In genomic region chr12:100241911-100242796, GRCm38 (mm10) we compare ENCODE assay signal across 9 mouse cellular contexts. TPM values are rescaled to one million over a fixed set of nuclear protein-coding genes. Genes with fewer than 3 reads are reported as not detected.
DNase-seq lines count a peak whose midpoint lies in the region; ATAC-seq and TF ChIP-seq lines count a peak whose summit lies in the region.
"Had no signal": no experiment of that assay in that cellular context is flagged by ENCODE, and none has a peak within 500 bp of the region (broad histone marks: within the 10 kb centered on the region; RNA-seq: fewer than 3 reads in every experiment).

No protein-coding gene starts in this region.

- no peaks in the 10 kb centered on the region for H3K36me3 ChIP-seq in forebrain, embryonic 12.5 days (replicated peaks)
- no peaks in the 10 kb centered on the region for H3K36me3 ChIP-seq in heart, postnatal 0 days (replicated peaks; ENCODE audit: control insufficient read depth, insufficient read depth, low read length)
- H3K36me3 ChIP-seq in liver, embryonic 13.5 days: no peaks in the 10 kb centered on the region

- no peaks in the 10 kb centered on the region for H3K9me3 ChIP-seq in forebrain, embryonic 12.5 days
- no peaks in the 10 kb centered on the region for H3K9me3 ChIP-seq in heart, postnatal 0 days (replicated peaks; ENCODE audit: control insufficient read depth, low read length)
- H3K9me3 ChIP-seq in liver, embryonic 13.5 days (replicated peaks): no peaks in the 10 kb centered on the region

- H3K27ac ChIP-seq in forebrain, embryonic 12.5 days: peak overlapping the region; percentile 85
- no peak overlapping the region for H3K27ac ChIP-seq in heart, postnatal 0 days (ENCODE audit: low read depth)
- H3K27ac ChIP-seq in liver, embryonic 13.5 days: no peak overlapping the region

- DNase-seq in 3T3-L1 (ENCODE audit: low read depth, low spot score): peak; percentile 48
- peak; percentile 5 for DNase-seq in c-Kit-positive CD71-positive TER-119-positive erythroid progenitor cells, embryonic 14.5 days (ENCODE audit: low spot score)
- DNase-seq in heart, postnatal 0 days (ENCODE audit: low spot score): peak; percentile 17
- DNase-seq in kidney, postnatal 14 days: peak; percentile 59
- DNase-seq in liver, embryonic 13.5 days: no peak
- DNase-seq in neural tube, embryonic 10.5 days (ENCODE audit: extremely low spot score, low spot score): peak; percentile 75
- peak; percentile 27 for DNase-seq in thymus, postnatal 14 days

- H3K4me3 ChIP-seq in forebrain, embryonic 12.5 days (replicated peaks): peak overlapping the region; percentile 15
- H3K4me3 ChIP-seq in heart, postnatal 0 days (ENCODE audit: low read depth, low read length): peak overlapping the region; percentile 16
- no peak overlapping the region for H3K4me3 ChIP-seq in liver, embryonic 13.5 days (replicated peaks)

- 9% methylated on average over 22 of the region's 22 CpGs for WGBS in forebrain, embryonic 12.5 days
- WGBS in heart, postnatal 0 days: 13% methylated on average over 22 of the region's 22 CpGs
- WGBS in liver, embryonic 13.5 days (ENCODE audit: insufficient replicate concordance): 13% methylated on average over 22 of the region's 22 CpGs

- peaks cover 41% of the 10 kb centered on the region for H3K4me1 ChIP-seq in forebrain, embryonic 12.5 days
- no peaks in the 10 kb centered on the region for H3K4me1 ChIP-seq in heart, postnatal 0 days (ENCODE audit: control insufficient read depth, insufficient read depth)
- no peaks in the 10 kb centered on the region for H3K4me1 ChIP-seq in liver, embryonic 13.5 days (replicated peaks)

- TF ChIP-seq EP300 in heart, postnatal 0 days (IDR thresholded peaks at IDR 0.05; ENCODE audit: low read depth): no peak

- no peak for TF ChIP-seq CTCF in heart, postnatal 0 days (IDR thresholded peaks at IDR 0.05; ENCODE audit: low read depth)

- H3K9ac ChIP-seq in forebrain, embryonic 12.5 days: peak overlapping the region; percentile 44
- no peak overlapping the region for H3K9ac ChIP-seq in heart, postnatal 0 days (replicated peaks; ENCODE audit: low read depth, low read length)
- H3K9ac ChIP-seq in liver, embryonic 13.5 days: no peak overlapping the region

- ATAC-seq in forebrain, embryonic 12.5 days (ENCODE audit: low FRiP score): peak; percentile 93
- peak; percentile 74 for ATAC-seq in heart, postnatal 0 days (ENCODE audit: insufficient read depth, low read depth)
- peak; percentile 51; the same call in 1 of the 2 replicates for ATAC-seq in liver, embryonic 13.5 days (ENCODE audit: low read depth)

- no peaks in the 10 kb centered on the region for H3K27me3 ChIP-seq in forebrain, embryonic 12.5 days
- no peaks in the 10 kb centered on the region for H3K27me3 ChIP-seq in heart, postnatal 0 days (ENCODE audit: control insufficient read depth, insufficient read depth, low read length)
- H3K27me3 ChIP-seq in liver, embryonic 13.5 days: peaks cover 17% of the 10 kb centered on the region; the same call in 1 of the 2 replicates
- H3K27me3 ChIP-seq: CH12.LX had no signal

- H3K4me2 ChIP-seq in forebrain, embryonic 12.5 days: peak overlapping the region; percentile 48
- peak overlapping the region; percentile 53 for H3K4me2 ChIP-seq in heart, postnatal 0 days (ENCODE audit: low read depth, low read length)
- peak overlapping the region; percentile 7; the same call in 1 of the 2 replicates for H3K4me2 ChIP-seq in liver, embryonic 13.5 days

RNA-seq across cellular contexts. Expression of gene Calm1, which starts 42.9 kb away (rescaled TPM):
- 1,646 and 1,801 TPM in 2 replicates for polyA plus RNA-seq in forebrain, embryonic 12.5 days (2016; fragmentation: Nextera tagmentation; extraction: Ambion mirVana)
- total RNA-seq in heart, postnatal 0 days (2014; rRNA removed; ENCODE audit: low replicate concordance): 236 and 375 TPM in 2 replicates
- polyA plus RNA-seq in heart, postnatal 0 days (2015; fragmentation: Nextera tagmentation; extraction: Ambion mirVana): 771 and 839 TPM in 2 replicates
- polyA plus RNA-seq in liver, embryonic 13.5 days (2015; fragmentation: Nextera tagmentation; extraction: Ambion mirVana): 699 and 762 TPM in 2 replicates
